Mouse (Mus musculus) heart, embryonic 13.5 days (tissue): Measurements from ENCODE around the gene B2m. TPM values are rescaled to one million over a fixed set of nuclear protein-coding genes. Genes with fewer than 3 reads are reported as not detected.

ENCODE experiments used
- ATAC-seq: fragments of 200-750 bp; cut with Nextera tagmentation; 2 replicates; pipeline ENCODE4 v1.8.0; 2017; ENCODE audit warnings: moderate TSS enrichment; ENCODE audit not compliant: insufficient number of reproducible peaks, low FRiP score, low TSS enrichment; ENCODE audit errors: extremely low read depth
- H3K27ac ChIP-seq: fragments of 300-500 bp; sonication (generic); replicated peaks from 2 replicates; pipeline ENCODE4 v1.5.1; 2015; ENCODE audit warnings: moderate library complexity, mild to moderate bottlenecking, inconsistent platforms
- H3K27me3 ChIP-seq: fragments of 300-500 bp; sonication (generic); replicated peaks from 2 replicates; pipeline ENCODE4 v1.6.1; 2015; ENCODE audit warnings: mild to moderate bottlenecking, inconsistent platforms
- H3K36me3 ChIP-seq: fragments of 300-500 bp; sonication (generic); 2 replicates; pipeline ENCODE4 v1.6.1; 2015; ENCODE audit warnings: mild to moderate bottlenecking, inconsistent platforms
- H3K4me1 ChIP-seq: fragments of 300-500 bp; sonication (generic); 2 replicates; pipeline ENCODE4 v1.6.1; 2015; ENCODE audit warnings: inconsistent platforms
- H3K4me2 ChIP-seq: fragments of 300-500 bp; sonication (generic); 2 replicates; pipeline ENCODE4 v1.6.1; 2015; ENCODE audit warnings: inconsistent platforms, mild to moderate bottlenecking, moderate library complexity
- H3K4me3 ChIP-seq: fragments of 300-500 bp; sonication (generic); 2 replicates; pipeline ENCODE4 v1.5.1; 2015; ENCODE audit warnings: moderate library complexity, mild to moderate bottlenecking, inconsistent platforms
- H3K9ac ChIP-seq: fragments of 300-500 bp; sonication (generic); 2 replicates; pipeline ENCODE4 v1.6.1; 2015; ENCODE audit warnings: inconsistent platforms, mild to moderate bottlenecking, moderate library complexity
- H3K9me3 ChIP-seq: fragments of 300-500 bp; sonication (generic); 2 replicates; pipeline ENCODE4 v1.6.1; 2016; ENCODE audit warnings: inconsistent platforms
- WGBS: fragments of 180-500 bp; shearing (Covaris S2); methylation state at CpG from one replicate; pipeline ENCODE4 v1.1.7; 2015; ENCODE audit warnings: mixed read lengths; 5-methylcytosine and 5-hydroxymethylcytosine counted together
- polyA plus RNA-seq: library from polyadenylated mRNA; unstranded; fragments of >200 nt; fragmentation: Nextera tagmentation; extraction: Ambion mirVana; gene quantifications from 2 replicates; pipeline ENCODE4 v1.2.1, GENCODE M21; 2015

Gene B2m
- polyA plus RNA-seq, 1 experiment from 2014 or later: 268 TPM

DNA sequence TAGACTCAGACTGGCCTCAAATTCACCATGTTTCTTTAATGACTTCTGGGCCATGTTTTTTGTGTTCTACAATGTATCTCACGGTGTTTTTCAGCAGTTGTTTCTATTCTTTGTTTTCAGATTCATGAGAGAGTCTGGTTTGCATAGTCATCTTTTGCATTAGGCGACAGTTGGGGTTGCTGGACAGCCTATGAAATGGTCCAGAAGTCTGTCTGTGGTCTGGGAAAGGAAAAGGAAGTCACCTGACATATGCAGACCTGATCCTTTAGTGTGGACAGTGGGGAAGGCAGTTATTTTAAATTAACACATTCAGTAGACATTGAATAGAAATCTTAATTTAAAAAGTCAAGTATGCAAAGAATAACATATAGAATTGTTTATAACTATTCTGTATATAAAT, 15.0 kb downstream of the B2m start:
- no peaks in the 10 kb centered on the region for H3K27me3 ChIP-seq
- H3K36me3 ChIP-seq: no peaks in the 10 kb centered on the region
- ATAC-seq: no peak
- H3K4me3 ChIP-seq: no peak overlapping the region
- H3K4me2 ChIP-seq: no peak overlapping the region
- H3K9ac ChIP-seq: no peak overlapping the region
- H3K9me3 ChIP-seq: no peaks in the 10 kb centered on the region
- 88% methylated on average over 2 of the region's 2 CpGs for WGBS
- H3K4me1 ChIP-seq: peaks cover 34% of the 10 kb centered on the region
- no peak overlapping the region for H3K27ac ChIP-seq

DNA sequence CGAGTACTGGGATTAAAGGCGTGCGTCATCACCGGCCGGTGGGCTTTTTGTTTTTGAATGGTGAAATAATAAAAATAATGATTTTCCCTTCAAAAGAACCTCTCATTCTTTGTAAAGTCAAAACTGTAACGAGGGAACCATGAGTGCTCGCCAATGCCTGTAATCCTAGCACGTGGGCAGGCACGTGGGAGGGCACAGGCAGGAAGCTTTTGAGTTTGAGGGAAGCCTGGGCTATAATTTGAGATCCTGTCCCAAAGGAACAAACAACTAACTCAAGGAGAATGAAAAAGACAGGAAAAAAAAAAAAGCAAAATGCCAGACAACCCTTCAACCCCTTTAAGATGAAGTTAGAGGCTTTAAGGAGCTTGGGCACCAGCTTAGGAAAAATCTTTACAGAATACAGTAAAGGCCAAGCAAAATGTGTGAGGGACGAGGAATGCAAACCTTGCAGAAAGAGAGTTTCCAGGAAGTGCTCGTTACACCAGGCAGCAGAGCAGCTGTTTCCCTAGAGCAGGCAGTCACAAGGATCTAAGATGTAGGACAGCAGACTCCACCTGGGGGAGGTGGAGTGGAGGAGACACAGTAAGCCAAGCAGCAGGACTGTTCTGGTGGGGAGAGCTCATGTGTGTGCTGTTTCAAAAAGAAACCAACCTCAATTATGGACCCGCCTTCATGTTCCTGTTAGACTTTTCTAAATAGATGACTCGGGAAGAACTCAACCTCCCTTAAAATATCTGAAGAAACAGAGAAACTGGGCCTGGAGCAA, 16.1 kb downstream of the B2m start:
- H3K27me3 ChIP-seq: no peaks in the 10 kb centered on the region
- H3K27ac ChIP-seq: no peak overlapping the region; the same call in 1 of the 2 replicates
- H3K9ac ChIP-seq: no peak overlapping the region
- no peak overlapping the region for H3K4me2 ChIP-seq
- H3K36me3 ChIP-seq: no peaks in the 10 kb centered on the region
- WGBS: 67% methylated on average over 13 of the region's 13 CpGs
- H3K9me3 ChIP-seq: no peaks in the 10 kb centered on the region
- ATAC-seq: no peak
- H3K4me1 ChIP-seq: peaks cover 28% of the 10 kb centered on the region
- H3K4me3 ChIP-seq: no peak overlapping the region

DNA sequence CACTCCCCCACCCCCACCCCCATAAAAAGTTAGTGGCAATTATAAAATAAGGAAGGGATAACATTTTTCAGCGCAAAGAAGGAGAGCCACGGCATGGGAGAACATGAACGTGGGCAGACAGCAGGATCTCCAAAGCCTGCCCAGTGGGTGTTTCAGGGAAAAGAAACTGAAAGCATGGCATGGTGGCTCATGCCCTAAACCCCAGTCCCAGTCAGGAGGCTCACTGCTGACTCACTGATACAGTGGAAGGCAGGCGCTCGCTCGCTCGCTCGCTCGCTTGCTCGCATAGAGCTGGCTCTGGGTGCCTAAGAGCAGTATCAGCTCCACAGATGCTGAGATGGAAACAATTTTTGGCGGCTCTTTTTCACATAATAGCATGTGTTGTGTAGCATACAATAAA, 16.8 kb downstream of the B2m start:
- Histone ChIP-seq H3K9ac (no peak overlapping the region), H3K4me2 (no peak overlapping the region), H3K36me3 (no peaks in the 10 kb centered on the region), H3K9me3 (no peaks in the 10 kb centered on the region), H3K27ac (no peak overlapping the region), H3K4me1 (peaks cover 23% of the 10 kb centered on the region), H3K4me3 (no peak overlapping the region), H3K27me3 (no peaks in the 10 kb centered on the region)
- 65% methylated on average over 11 of the region's 11 CpGs for WGBS
- ATAC-seq: no peak

DNA sequence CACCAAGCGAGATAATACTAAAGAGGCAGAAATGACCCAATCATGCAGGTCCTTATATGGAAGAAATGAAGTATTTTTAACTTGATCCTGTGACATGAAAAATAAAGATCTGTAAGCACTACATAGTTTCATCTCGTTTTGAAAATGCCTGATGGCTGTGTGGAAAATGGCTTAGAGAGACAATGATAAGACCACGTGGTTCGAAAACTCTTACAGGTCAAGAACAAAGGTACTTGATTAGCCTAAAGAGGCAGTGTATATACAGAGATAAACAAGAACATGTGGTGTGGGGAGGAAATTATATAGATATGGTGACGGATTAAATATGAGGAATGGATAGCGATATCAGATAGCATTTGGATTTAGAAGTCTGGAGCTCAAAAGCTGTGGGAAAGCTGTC, 23.8 kb downstream of the B2m start:
- H3K4me2 ChIP-seq: no peak overlapping the region
- no peaks in the 10 kb centered on the region for H3K9me3 ChIP-seq
- no peak overlapping the region for H3K4me3 ChIP-seq
- no peak overlapping the region for H3K9ac ChIP-seq
- H3K27ac ChIP-seq: no peak overlapping the region
- no peak for ATAC-seq
- H3K4me1 ChIP-seq: no peaks in the 10 kb centered on the region
- H3K36me3 ChIP-seq: no peaks in the 10 kb centered on the region
- WGBS: 60% methylated on average over 6 of the region's 6 CpGs
- H3K27me3 ChIP-seq: no peaks in the 10 kb centered on the region

DNA sequence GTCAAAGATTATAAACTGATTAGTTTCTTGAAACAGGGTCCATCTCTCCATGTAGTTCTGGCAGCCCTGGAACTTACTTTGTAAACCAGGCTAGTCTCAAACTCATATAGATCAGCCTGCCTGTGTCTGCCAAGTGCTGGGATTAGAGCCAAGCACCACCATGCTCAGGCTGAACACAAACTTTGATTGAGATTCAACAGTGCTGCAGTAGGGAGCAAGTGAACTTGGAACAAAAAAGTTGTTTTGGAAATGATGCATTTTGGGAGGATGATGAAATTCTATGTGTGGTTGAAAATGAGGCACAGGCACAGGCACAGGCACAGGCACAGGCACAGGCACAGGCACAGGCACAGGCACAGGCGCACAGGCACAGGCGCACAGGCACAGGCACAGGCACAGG, 24.7 kb downstream of the B2m start:
- WGBS: 79% methylated on average over 2 of the region's 2 CpGs
- no peak overlapping the region for H3K4me2 ChIP-seq
- no peak overlapping the region for H3K27ac ChIP-seq
- no peaks in the 10 kb centered on the region for H3K36me3 ChIP-seq
- H3K4me3 ChIP-seq: no peak overlapping the region
- H3K27me3 ChIP-seq: no peaks in the 10 kb centered on the region
- ATAC-seq: no peak
- no peaks in the 10 kb centered on the region for H3K4me1 ChIP-seq
- H3K9ac ChIP-seq: no peak overlapping the region
- no peaks in the 10 kb centered on the region for H3K9me3 ChIP-seq

DNA sequence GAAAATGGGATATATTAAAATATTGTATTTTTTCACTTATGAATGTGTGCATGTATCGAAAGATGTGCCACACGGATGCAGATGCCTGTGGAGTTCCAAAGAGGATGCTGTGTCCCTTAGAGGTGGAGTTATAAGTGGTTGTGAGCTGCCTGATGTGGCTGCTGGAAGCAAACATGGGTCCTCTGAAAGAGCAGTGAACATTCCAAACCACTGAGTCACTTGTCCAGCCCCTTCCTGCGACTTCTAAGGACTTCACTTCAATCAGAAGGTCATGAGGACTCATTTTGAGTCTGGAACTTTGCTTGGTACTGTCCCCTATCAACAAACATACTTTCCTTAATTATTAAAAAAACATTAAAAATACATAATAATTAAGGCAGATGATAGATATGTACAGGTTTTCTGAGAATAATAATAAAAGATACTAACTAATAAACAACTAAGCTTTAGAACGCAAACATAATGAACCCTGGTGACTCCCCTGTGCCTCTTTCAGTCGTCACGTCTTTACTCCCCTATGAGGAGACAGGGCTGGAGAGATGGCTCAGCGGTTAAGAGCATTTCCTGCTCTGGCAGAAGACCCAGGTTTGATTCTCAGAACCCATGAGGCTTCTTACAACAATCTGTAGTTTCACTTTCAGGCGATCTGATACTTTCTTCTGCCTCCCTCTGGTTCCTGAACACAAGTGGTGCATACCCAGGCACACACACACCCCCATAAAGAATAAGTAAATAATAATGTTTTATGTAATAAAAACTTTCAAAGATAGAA, 32.8 kb downstream of the B2m start:
- Histone ChIP-seq H3K4me1 (0 out of 2 replicates have a peak, but pooled peaks cover 2% of the 10 kb centered on the region), H3K36me3 (no peaks in the 10 kb centered on the region), H3K9me3 (no peaks in the 10 kb centered on the region), H3K9ac (no peak overlapping the region), H3K27me3 (no peaks in the 10 kb centered on the region), H3K27ac (no peak overlapping the region), H3K4me3 (no peak overlapping the region), H3K4me2 (no peak overlapping the region)
- ATAC-seq: no peak
- 63% methylated on average over 8 of the region's 8 CpGs for WGBS

DNA sequence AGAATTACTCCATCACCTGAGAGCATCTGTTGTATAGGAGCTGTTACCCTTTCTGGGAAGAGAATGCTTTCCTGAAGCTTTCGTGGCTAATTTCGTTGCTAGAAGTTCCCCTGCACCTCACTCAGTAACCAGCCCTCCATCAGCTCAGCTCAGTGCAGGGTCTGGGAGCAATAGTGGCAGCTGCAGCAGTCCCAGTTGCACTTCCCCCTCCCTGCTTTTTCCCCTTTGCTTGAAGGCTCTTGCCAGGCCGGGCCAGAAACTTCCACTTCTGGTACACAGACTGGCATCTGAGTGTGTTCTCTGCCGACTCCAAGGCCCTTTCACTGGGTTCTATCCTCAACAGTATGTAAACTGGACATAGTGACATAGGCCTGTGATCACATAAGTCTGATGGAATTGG, 37.6 kb downstream of the B2m start:
- Histone ChIP-seq H3K4me1 (0 out of 2 replicates have a peak, but pooled peaks cover under 1% of the 10 kb centered on the region), H3K36me3 (no peaks in the 10 kb centered on the region), H3K9me3 (no peaks in the 10 kb centered on the region), H3K27ac (no peak overlapping the region), H3K4me2 (no peak overlapping the region), H3K4me3 (no peak overlapping the region), H3K27me3 (no peaks in the 10 kb centered on the region), H3K9ac (no peak overlapping the region)
- 78% methylated on average over 4 of the region's 4 CpGs for WGBS
- ATAC-seq: no peak

DNA sequence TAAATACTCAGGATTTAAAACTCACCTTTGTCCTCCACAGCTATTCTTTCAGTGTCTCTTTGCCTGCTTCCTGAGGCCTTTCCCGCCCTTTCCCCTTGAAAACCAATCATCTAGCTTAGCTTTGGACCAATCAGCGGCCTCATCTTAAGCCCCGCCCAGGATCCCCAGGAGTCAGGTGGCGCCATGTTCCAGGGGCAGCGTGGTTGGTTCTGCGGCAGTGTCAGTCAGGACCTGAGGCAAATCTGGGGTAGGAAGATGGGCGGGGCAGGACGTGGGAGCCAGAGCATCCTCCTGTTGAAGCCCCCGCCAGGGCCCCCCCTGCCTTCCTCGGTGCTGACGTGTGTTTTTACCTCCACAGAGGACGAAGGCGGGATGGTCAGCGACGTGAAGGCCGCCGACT, 38.6 kb downstream of the B2m start, which contains the start of the genes Patl2 and Terb2:
Gene Patl2 (minus strand): TSS at position 84 of the 400 bp plus-strand sequence.
Gene Terb2 (plus strand): TSS at position 167 of the 400 bp plus-strand sequence.
- no peak within 1 kb of the TSS for H3K9ac ChIP-seq
- no peaks in the 10 kb centered on the region for H3K27me3 ChIP-seq
- H3K4me1 ChIP-seq: no peaks in the 10 kb centered on the region
- H3K4me2 ChIP-seq: no peak within 1 kb of the TSS
- no peak within 1 kb of the TSS for H3K4me3 ChIP-seq
- 65% methylated on average over 17 of the region's 17 CpGs for WGBS
- no peaks in the 10 kb centered on the region for H3K9me3 ChIP-seq
- no peak within 1 kb of the TSS for H3K27ac ChIP-seq
- H3K36me3 ChIP-seq: no peaks in the 10 kb centered on the region
- ATAC-seq: no peak

DNA sequence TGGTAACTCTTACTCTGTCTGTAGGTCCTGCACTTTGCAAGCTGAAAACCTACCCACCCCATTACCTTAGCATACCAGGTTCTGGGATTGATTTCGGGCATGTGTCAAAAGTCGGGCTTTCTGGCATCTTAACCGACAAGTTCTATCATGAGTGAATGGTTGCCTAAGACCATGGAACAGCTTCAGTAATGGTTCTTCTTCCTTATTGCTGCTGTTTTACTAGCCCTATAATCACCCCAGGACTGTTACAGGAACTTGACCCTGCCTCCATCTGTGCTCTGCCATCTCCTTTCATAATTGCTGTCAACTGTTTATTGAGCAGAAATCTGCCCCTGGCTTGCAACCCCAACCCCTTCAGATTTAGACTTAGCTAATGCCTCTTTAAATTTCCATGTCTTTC, 39.3 kb downstream of the B2m start:
- Histone ChIP-seq H3K4me2 (no peak overlapping the region), H3K27me3 (no peaks in the 10 kb centered on the region), H3K27ac (no peak overlapping the region), H3K36me3 (no peaks in the 10 kb centered on the region), H3K9me3 (no peaks in the 10 kb centered on the region), H3K9ac (no peak overlapping the region), H3K4me1 (no peaks in the 10 kb centered on the region), H3K4me3 (no peak overlapping the region)
- WGBS: 90% methylated on average over 3 of the region's 3 CpGs
- ATAC-seq: no peak

DNA sequence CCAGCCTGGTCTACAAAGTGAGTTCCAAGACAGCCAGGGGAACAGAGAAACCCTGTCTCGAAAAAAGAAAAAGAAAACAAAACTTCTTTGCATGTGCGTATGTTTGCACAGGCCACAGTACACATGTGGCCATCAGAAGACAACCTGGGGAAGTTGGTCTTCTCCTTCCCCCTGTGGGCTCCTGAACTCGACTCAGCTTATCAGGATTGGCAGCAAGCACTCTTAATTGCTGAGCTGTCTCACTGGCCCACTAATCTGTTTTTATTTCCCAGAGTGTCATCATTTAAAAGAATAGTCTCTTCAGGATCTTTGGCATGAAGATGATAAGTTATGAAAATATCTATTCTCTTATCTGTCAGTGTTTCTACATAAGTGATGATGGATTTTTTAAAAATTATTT, 44.4 kb downstream of the B2m start:
- Histone ChIP-seq H3K4me3 (no peak overlapping the region), H3K27me3 (no peaks in the 10 kb centered on the region), H3K9me3 (no peaks in the 10 kb centered on the region), H3K27ac (no peak overlapping the region), H3K9ac (no peak overlapping the region), H3K4me2 (no peak overlapping the region), H3K36me3 (no peaks in the 10 kb centered on the region), H3K4me1 (no peaks in the 10 kb centered on the region)
- 55% methylated on average over 3 of the region's 3 CpGs for WGBS
- ATAC-seq: no peak

DNA sequence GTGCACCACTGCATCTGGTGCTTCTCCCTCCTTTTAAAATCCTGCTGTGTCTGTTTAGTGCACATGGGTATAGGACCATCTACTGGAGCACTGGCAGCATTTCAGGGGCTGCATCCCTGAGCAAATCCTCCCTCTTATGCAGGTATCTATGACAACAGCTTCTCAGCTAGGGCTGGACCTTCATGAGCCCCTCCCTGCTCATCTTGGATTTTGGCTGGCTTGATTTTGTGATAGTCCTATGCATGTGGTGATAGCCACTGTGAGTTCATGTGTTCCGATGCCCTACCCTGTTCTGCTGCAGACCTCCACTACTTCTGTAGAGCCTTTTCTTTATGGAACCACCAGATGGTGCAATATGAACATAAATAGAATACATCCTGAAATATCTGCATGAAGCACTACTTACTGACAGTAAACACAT, 47.0 kb downstream of the B2m start:
- Histone ChIP-seq H3K4me2 (no peak overlapping the region), H3K4me3 (no peak overlapping the region), H3K36me3 (no peaks in the 10 kb centered on the region), H3K27me3 (no peaks in the 10 kb centered on the region), H3K9me3 (no peaks in the 10 kb centered on the region), H3K4me1 (no peaks in the 10 kb centered on the region), H3K9ac (no peak overlapping the region), H3K27ac (no peak overlapping the region)
- WGBS: 46% methylated on average over 1 of the region's 1 CpGs
- ATAC-seq: no peak
